Mouse (Mus musculus) brain, adult 10 weeks (tissue): ENCODE measurements around the gene Pls1. TPM values are rescaled to one million over a fixed set of nuclear protein-coding genes. Genes with fewer than 3 reads are reported as not detected.

Experiments
- polyA plus RNA-seq: library from polyadenylated mRNA; stranded (reverse); fragments of 350-450 nt; fragmentation: Illumina TruSeq; extraction: RNeasy Lipid Tissue Mini Kit (QIAGEN cat#74804); gene quantifications from one replicate; pipeline ENCODE4 v1.2.3, GENCODE M21; 2015; ENCODE audit warnings: low read depth, low replicate concordance

Gene Pls1
- polyA plus RNA-seq, result 9.9 TPM

GRCm38 (mm10) chr9:95844825-95845460, at the start of gene Pls1:
Pls1 (minus strand) TSS chr9:95845311.

GRCm38 (mm10) chr9:95857414-95858026, 12.4 kb upstream of the Pls1 start, which contains the start of gene Atr:
Atr (plus strand) TSS chr9:95857597.

GRCm38 (mm10) chr9:95750037-95750511, 95.0 kb downstream of the Pls1 start, which contains the start of gene Trpc1:
Trpc1 (minus strand) TSS chr9:95750375.

Other genes with a start within 250 kb of the Pls1 start
- gene Pcolce2, start 207.7 kb downstream of the Pls1 start, polyA plus RNA-seq, result 7.6 TPM
- 27.4 TPM for gene Trpc1, start 94.9 kb downstream of the Pls1 start, polyA plus RNA-seq
- gene Atr, start 12.3 kb upstream of the Pls1 start, polyA plus RNA-seq, result 7.2 TPM
- gene Xrn1, start 109.4 kb upstream of the Pls1 start, polyA plus RNA-seq, result 11.0 TPM